Mouse (Mus musculus): Measurements from ENCODE around the gene Smg6.

DNA sequence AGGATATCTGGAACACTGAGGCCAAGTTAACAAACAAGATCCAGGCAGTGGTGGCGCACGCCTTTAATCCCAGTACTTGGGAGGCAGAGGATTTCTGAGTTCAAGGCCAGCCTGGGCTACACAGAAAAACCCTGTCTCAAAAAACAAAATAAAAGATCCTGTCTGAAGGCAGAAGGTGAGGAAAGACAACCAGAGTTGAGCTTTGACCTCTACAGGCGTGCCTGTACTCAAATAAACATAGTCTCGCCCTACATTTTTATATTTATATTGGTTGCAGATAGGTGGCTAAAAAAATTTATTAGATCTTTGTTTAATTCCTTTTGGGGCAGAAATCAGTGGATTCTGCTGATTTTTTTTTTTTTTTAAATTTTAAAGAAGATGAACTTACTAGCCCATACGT is 23.2 kb upstream of the Smg6 start:
- no peak for TF ChIP-seq CTCF (conservative IDR thresholded peaks at IDR 0.05; ENCODE audit: low read length)
- TF ChIP-seq POU5F1 (IDR thresholded peaks at IDR 0.05; ENCODE audit: borderline replicate concordance, low read length): no peak

Measured in E14TG2a.4 (cell line).